8 mouse cellular contexts compared by ENCODE assay signal in the genomic region with DNA sequence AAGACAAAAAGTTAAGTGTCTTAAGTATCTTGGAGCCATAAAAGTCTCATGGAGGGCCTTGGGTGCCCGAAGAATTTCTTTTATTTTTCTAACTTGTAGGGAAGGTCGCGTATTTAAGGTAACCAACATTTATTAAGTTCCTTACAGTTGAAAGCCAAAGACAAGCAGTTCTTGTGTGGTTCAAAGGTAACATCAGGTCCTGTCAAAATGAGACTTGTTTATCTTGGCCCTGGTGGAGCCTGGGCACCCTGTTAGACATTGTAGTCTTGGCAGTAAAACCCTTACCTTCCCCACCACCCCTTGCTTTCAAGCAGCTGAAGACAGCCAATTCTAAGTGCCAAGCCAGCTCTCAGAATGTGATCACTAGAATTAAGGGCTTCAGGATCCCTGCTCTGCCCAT. TPM values are rescaled to one million over a fixed set of nuclear protein-coding genes. Genes with fewer than 3 reads are reported as not detected.
A peak's percentile ranks its signal among the peaks of the same experiment; 100 is the strongest.
DNase-seq lines count a peak whose midpoint lies in the region; ATAC-seq lines count a peak whose summit lies in the region.

No protein-coding gene starts in this region.

- H3K9ac ChIP-seq in heart, embryonic 12.5 days = peak overlapping the region; percentile 70; the same call in 1 of the 2 replicates
- peak overlapping the region; percentile 55 for H3K9ac ChIP-seq in midbrain, embryonic 13.5 days (replicated peaks)

- peaks cover 19% of the 10 kb centered on the region for H3K36me3 ChIP-seq in heart, embryonic 12.5 days
- peaks cover 9% of the 10 kb centered on the region; the same call in 1 of the 2 replicates for H3K36me3 ChIP-seq in midbrain, embryonic 13.5 days

- 77% methylated on average over 3 of the region's 3 CpGs for WGBS in heart, embryonic 12.5 days
- 85% methylated on average over 3 of the region's 3 CpGs for WGBS in midbrain, embryonic 13.5 days

- no peaks in the 10 kb centered on the region for H3K9me3 ChIP-seq in heart, embryonic 12.5 days (replicated peaks)
- H3K9me3 ChIP-seq in midbrain, embryonic 13.5 days = no peaks in the 10 kb centered on the region

- H3K4me1 ChIP-seq in heart, embryonic 12.5 days (replicated peaks) = peaks cover 17% of the 10 kb centered on the region
- H3K4me1 ChIP-seq in midbrain, embryonic 13.5 days (replicated peaks) = peaks cover 22% of the 10 kb centered on the region

- peak overlapping the region; percentile 70 for H3K4me2 ChIP-seq in heart, embryonic 12.5 days
- H3K4me2 ChIP-seq in midbrain, embryonic 13.5 days (replicated peaks) = peak overlapping the region; percentile 65

- intact Hi-C loops in gastrocnemius, postnatal 14 days (cut with DNase I; ENCODE audit: low total_unique reads) = no loop called here

- no peak overlapping the region for H3K27ac ChIP-seq in heart, embryonic 12.5 days (ENCODE audit: poor library complexity, severe bottlenecking)
- no peak overlapping the region for H3K27ac ChIP-seq in midbrain, embryonic 13.5 days

- H3K4me3 ChIP-seq in heart, embryonic 12.5 days = peak overlapping the region; percentile 56
- H3K4me3 ChIP-seq in midbrain, embryonic 13.5 days (replicated peaks) = peak overlapping the region; percentile 68

- no peaks in the 10 kb centered on the region for H3K27me3 ChIP-seq in heart, embryonic 12.5 days (replicated peaks)
- H3K27me3 ChIP-seq in midbrain, embryonic 13.5 days = no peaks in the 10 kb centered on the region

- DNase-seq in heart, adult 18-20 months = no peak
- DNase-seq in adipocyte (ENCODE audit: low spot score) = peak; percentile 49
- DNase-seq in induced T-regulatory cell, adult 2 months (ENCODE audit: low read depth) = peak; percentile 34
- no peak for DNase-seq in adrenal gland, postnatal 25 days
- DNase-seq in layer of hippocampus, postnatal 36 days = no peak
- DNase-seq in gastrocnemius, postnatal 14 days = no peak

- no peak for ATAC-seq in heart, embryonic 12.5 days (ENCODE audit: insufficient number of reproducible peaks, low FRiP score)
- no peak for ATAC-seq in midbrain, embryonic 13.5 days

RNA-seq across cellular contexts. Expression of a gene that starts 0.9 kb away (rescaled TPM):
- polyA plus RNA-seq in heart, embryonic 12.5 days (2016; fragmentation: Nextera tagmentation; extraction: Ambion mirVana) = 10.3 and 10.7 TPM in 2 replicates
- 1 to 10 TPM; 8.9 to 9.5 TPM for total RNA-seq in heart, adult 18-20 months (2021)
- polyA plus RNA-seq in midbrain, embryonic 13.5 days (2015; fragmentation: Nextera tagmentation; extraction: Ambion mirVana) = 19.7 and 19.9 TPM in 2 replicates
- total RNA-seq in adrenal gland, postnatal 25 days (2021) = 15.3 and 18.5 TPM in 2 replicates
- 10 to 100 TPM; 17.1 to 17.4 TPM for total RNA-seq in layer of hippocampus, postnatal 36 days (2021)
- total RNA-seq in gastrocnemius, postnatal 14 days (2021) = 1 to 10 TPM; 6.6 to 6.8 TPM

RNA-seq across cellular contexts. Expression of a gene that starts 25.6 kb away (rescaled TPM):
- polyA plus RNA-seq in heart, embryonic 12.5 days (2016; fragmentation: Nextera tagmentation; extraction: Ambion mirVana) = 0.45 and 0.80 TPM in 2 replicates
- under 1 TPM in 1 of 2 experiments, not detected in 1; 0.41 TPM for total RNA-seq in heart, adult 18-20 months (2021)
- 996 and 1,042 TPM in 2 replicates for polyA plus RNA-seq in midbrain, embryonic 13.5 days (2015; fragmentation: Nextera tagmentation; extraction: Ambion mirVana)
- 9.8 and 12.2 TPM in 2 replicates for total RNA-seq in adrenal gland, postnatal 25 days (2021)
- total RNA-seq in layer of hippocampus, postnatal 36 days (2021) = 100 to 1,000 TPM; 562 to 666 TPM
- under 1 TPM in 1 of 2 experiments, not detected in 1; 0.27 TPM for total RNA-seq in gastrocnemius, postnatal 14 days (2021)

RNA-seq across cellular contexts. Expression of a gene that starts 30.8 kb away (rescaled TPM):
- polyA plus RNA-seq in heart, embryonic 12.5 days (2016; fragmentation: Nextera tagmentation; extraction: Ambion mirVana) = 29.0 and 30.0 TPM in 2 replicates
- 10 to 100 TPM in 1 of 2 experiments, 1 to 10 TPM in 1; 7.2 to 11.3 TPM for total RNA-seq in heart, adult 18-20 months (2021)
- 33.6 and 40.6 TPM in 2 replicates for polyA plus RNA-seq in midbrain, embryonic 13.5 days (2015; fragmentation: Nextera tagmentation; extraction: Ambion mirVana)
- total RNA-seq in adrenal gland, postnatal 25 days (2021) = 43.4 and 44.7 TPM in 2 replicates
- 10 to 100 TPM; 34.1 to 35.2 TPM for total RNA-seq in layer of hippocampus, postnatal 36 days (2021)
- 10 to 100 TPM; 14.2 to 15.5 TPM for total RNA-seq in gastrocnemius, postnatal 14 days (2021)

RNA-seq across cellular contexts. Expression of a gene that starts 46.9 kb away (rescaled TPM):
- 1.7 and 1.9 TPM in 2 replicates for polyA plus RNA-seq in heart, embryonic 12.5 days (2016; fragmentation: Nextera tagmentation; extraction: Ambion mirVana)
- total RNA-seq in heart, adult 18-20 months (2021) = 10 to 100 TPM in 1 of 2 experiments, 1 to 10 TPM in 1; 8.4 to 11.1 TPM
- 0.34 TPM in 2 replicates for polyA plus RNA-seq in midbrain, embryonic 13.5 days (2015; fragmentation: Nextera tagmentation; extraction: Ambion mirVana)
- total RNA-seq in adrenal gland, postnatal 25 days (2021) = 18.9 and 22.1 TPM in 2 replicates
- total RNA-seq in layer of hippocampus, postnatal 36 days (2021) = 1 to 10 TPM; 2.2 to 2.9 TPM
- 1 to 10 TPM; 2.9 to 3.0 TPM for total RNA-seq in gastrocnemius, postnatal 14 days (2021)

Comparison
In these comparisons a context has a peak if more than half of its experiments do, and no peak if none do; other contexts are left out.
1. DNase-seq: peak in adipocyte (single experiment) and induced T-regulatory cell, adult 2 months (single experiment); none in heart, adult 18-20 months (0 of 2), adrenal gland, postnatal 25 days (single experiment), layer of hippocampus, postnatal 36 days (0 of 2) and gastrocnemius, postnatal 14 days (single experiment).
2. RNA of a gene that starts 25.6 kb away (total RNA-seq): 562 to 666 TPM in layer of hippocampus, postnatal 36 days; 9.8 to 12.2 TPM in adrenal gland, postnatal 25 days, 0.41 TPM in heart, adult 18-20 months and 0.27 TPM in gastrocnemius, postnatal 14 days; every median in the first group is over 10 times any median in the second.